Mouse (Mus musculus) liver, adult 2 months (tissue): ENCODE data around the gene Clptm1. TPM values are rescaled to one million over a fixed set of nuclear protein-coding genes. Genes with fewer than 3 reads are reported as not detected.
A peak's percentile ranks its signal among the peaks of the same experiment; 100 is the strongest.

Experiments used
- DNase-seq: peaks from one replicate; pipeline ENCODE4 v3.0.0-alpha.2; 2011; ENCODE audit warnings: low read depth, low spot score; ENCODE audit errors: extremely low read depth
- H3K27ac ChIP-seq: fragments of 200-500 bp; replicated peaks from 2 replicates; pipeline ENCODE4 v1.5.1; 2012; ENCODE audit warnings: low read depth, mild to moderate bottlenecking, control low read depth, inconsistent platforms, low read length; ENCODE audit not compliant: insufficient read depth
- H3K27me3 ChIP-seq: fragments of 200-500 bp; 2 replicates; pipeline ENCODE4 v1.6.1; 2012; ENCODE audit warnings: mild to moderate bottlenecking, moderate library complexity, low read length, inconsistent platforms; ENCODE audit not compliant: control insufficient read depth, insufficient read depth
- H3K36me3 ChIP-seq: fragments of 200-500 bp; 2 replicates; pipeline ENCODE4 v1.6.1; 2012; ENCODE audit warnings: low read length, inconsistent platforms; ENCODE audit not compliant: control insufficient read depth, insufficient read depth
- H3K4me1 ChIP-seq: fragments of 200-500 bp; 2 replicates; pipeline ENCODE4 v1.6.1; 2011; ENCODE audit warnings: low read length; ENCODE audit not compliant: control insufficient read depth, insufficient read depth
- H3K4me3 ChIP-seq: fragments of 200-500 bp; 2 replicates; pipeline ENCODE4 v1.5.1; 2011; ENCODE audit warnings: low read depth, mild to moderate bottlenecking, control low read depth, low read length, moderate library complexity; ENCODE audit not compliant: insufficient read depth
- H3K79me2 ChIP-seq: fragments of 200-500 bp; 2 replicates; pipeline ENCODE4 v1.6.1; 2012; ENCODE audit warnings: inconsistent platforms, mild to moderate bottlenecking, low read length, moderate library complexity; ENCODE audit not compliant: control insufficient read depth, insufficient read depth
- H3K9ac ChIP-seq: fragments of 200-500 bp; 2 replicates; pipeline ENCODE4 v1.6.1; 2012; ENCODE audit warnings: low read depth, mild to moderate bottlenecking, control low read depth, inconsistent platforms, low read length
- CTCF ChIP-seq: fragments of 200-500 bp; IDR thresholded peaks from 2 replicates; pipeline ENCODE4 v1.5.1; 2011; ENCODE audit warnings: low read depth, low read length, control low read depth
- POLR2A ChIP-seq: fragments of 200-500 bp; IDR thresholded peaks from 2 replicates; pipeline ENCODE4 v1.6.1; 2011; ENCODE audit warnings: low read length, control low read depth; ENCODE audit not compliant: insufficient read depth; ENCODE audit errors: extremely low read depth
- WGBS: fragments of 180-500 bp; shearing (Covaris S2); methylation state at CpG from one replicate; pipeline ENCODE4 v1.1.7; 2018; 5-methylcytosine and 5-hydroxymethylcytosine counted together
- polyA plus RNA-seq: library from polyadenylated mRNA; depleted of rRNA; stranded (reverse); fragments of >200 nt; gene quantifications from 2 replicates; pipeline ENCODE4 v1.2.3, GENCODE M21; 2012; rRNA removed
- total RNA-seq: library from RNA; depleted of rRNA; stranded (reverse); fragments of >200 nt; gene quantifications from 2 replicates; pipeline ENCODE4 v1.2.3, GENCODE M21; 2014; rRNA removed

Clptm1 gene
- total and polyA plus RNA-seq, 2 experiments = 49.8 to 79.9 TPM

- H3K27ac ChIP-seq = no peak overlapping the region
- no peaks in the 10 kb centered on the region for H3K27me3 ChIP-seq
- TF ChIP-seq POLR2A (no peak), CTCF (no peak)
- no peak for DNase-seq
- WGBS = 91% methylated on average over 10 of the region's 10 CpGs
- H3K79me2 ChIP-seq = no peaks in the 10 kb centered on the region
- H3K36me3 ChIP-seq = no peaks in the 10 kb centered on the region
- no peak overlapping the region for H3K9ac ChIP-seq
- no peak overlapping the region for H3K4me3 ChIP-seq
- no peaks in the 10 kb centered on the region for H3K4me1 ChIP-seq
These were observed 71.6 kb downstream of the Clptm1 start for GRCm38 (mm10) chr7:19593061-19593730.

- no peak overlapping the region for H3K4me3 ChIP-seq
- no peaks in the 10 kb centered on the region for H3K79me2 ChIP-seq
- peaks cover 13% of the 10 kb centered on the region; the same call in 1 of the 2 replicates for H3K36me3 ChIP-seq
- peak; percentile 60 for DNase-seq
- no peak overlapping the region for H3K9ac ChIP-seq
- H3K27ac ChIP-seq = no peak overlapping the region
- no peaks in the 10 kb centered on the region for H3K4me1 ChIP-seq
- WGBS = 60% methylated on average over 3 of the region's 3 CpGs
- no peaks in the 10 kb centered on the region for H3K27me3 ChIP-seq
- peak; percentile 72 for TF ChIP-seq CTCF
- no peak for TF ChIP-seq POLR2A
These were observed 74.9 kb downstream of the Clptm1 start for GRCm38 (mm10) chr7:19589917-19590316.

- Histone ChIP-seq H3K79me2 (no peaks in the 10 kb centered on the region), H3K27me3 (no peaks in the 10 kb centered on the region), H3K9ac (no peak overlapping the region), H3K4me3 (no peak overlapping the region), H3K36me3 (peaks cover 16% of the 10 kb centered on the region; the same call in 1 of the 2 replicates), H3K4me1 (no peaks in the 10 kb centered on the region), H3K27ac (no peak overlapping the region)
- WGBS = 55% methylated on average over 3 of the region's 3 CpGs
- DNase-seq = peak; percentile 27
- TF ChIP-seq POLR2A = no peak
- peak; percentile 54; the same call in 1 of the 2 replicates for TF ChIP-seq CTCF
These were observed 75.6 kb downstream of the Clptm1 start for GRCm38 (mm10) chr7:19589207-19589606.

GRCm38 (mm10) chr7:19586269-19586668 lies 78.6 kb downstream of the Clptm1 start:
- WGBS = 95% methylated on average over 46 of the region's 46 CpGs
- no peak overlapping the region for H3K9ac ChIP-seq
- no peaks in the 10 kb centered on the region for H3K27me3 ChIP-seq
- H3K36me3 ChIP-seq = peaks cover 23% of the 10 kb centered on the region; the same call in 1 of the 2 replicates
- DNase-seq = no peak
- TF ChIP-seq POLR2A (no peak), CTCF (no peak)
- no peak overlapping the region for H3K27ac ChIP-seq
- H3K4me3 ChIP-seq = no peak overlapping the region
- no peaks in the 10 kb centered on the region for H3K4me1 ChIP-seq
- H3K79me2 ChIP-seq = no peaks in the 10 kb centered on the region

Other genes with a start within 250 kb of the Clptm1 start
- gene Mark4, start 206.2 kb downstream of the Clptm1 start, total RNA-seq = 1.8 and 2.8 TPM in 2 replicates
- 4.9 and 6.4 TPM in 2 replicates for gene Mark4, start 206.2 kb downstream of the Clptm1 start, polyA plus RNA-seq
- gene Exoc3l2, start 201.7 kb downstream of the Clptm1 start, total RNA-seq = 2.1 and 2.2 TPM in 2 replicates
- gene Exoc3l2, start 201.7 kb downstream of the Clptm1 start, polyA plus RNA-seq = 5.1 and 5.8 TPM in 2 replicates
- 2.8 and 3.9 TPM in 2 replicates for gene Bloc1s3, start 156.7 kb downstream of the Clptm1 start, total RNA-seq
- 6.2 and 7.3 TPM in 2 replicates for gene Bloc1s3, start 156.7 kb downstream of the Clptm1 start, polyA plus RNA-seq
- gene Trappc6a, start 156.6 kb downstream of the Clptm1 start, total RNA-seq = 19.9 and 25.5 TPM in 2 replicates
- 58.0 and 58.2 TPM in 2 replicates for gene Trappc6a, start 156.6 kb downstream of the Clptm1 start, polyA plus RNA-seq
- not detected in 2 replicates for gene Nkpd1, start 147.2 kb downstream of the Clptm1 start, total RNA-seq
- gene Nkpd1, start 147.2 kb downstream of the Clptm1 start, polyA plus RNA-seq = not detected in 2 replicates
- gene Ppp1r37, start 102.0 kb downstream of the Clptm1 start, total RNA-seq = 25.0 and 25.6 TPM in 2 replicates
- 82.3 and 84.2 TPM in 2 replicates for gene Ppp1r37, start 102.0 kb downstream of the Clptm1 start, polyA plus RNA-seq
- gene Zfp296, start 87.7 kb downstream of the Clptm1 start, total RNA-seq = 0.40 and 0.83 TPM in 2 replicates
- 0.93 and 1.3 TPM in 2 replicates for gene Zfp296, start 87.7 kb downstream of the Clptm1 start, polyA plus RNA-seq
- gene Gemin7, start 87.4 kb downstream of the Clptm1 start, total RNA-seq = 31.2 and 40.1 TPM in 2 replicates
- gene Gemin7, start 87.4 kb downstream of the Clptm1 start, polyA plus RNA-seq = 60.2 and 61.6 TPM in 2 replicates
- 4.9 and 5.3 TPM in 2 replicates for gene Clasrp, start 60.5 kb downstream of the Clptm1 start, total RNA-seq
- 18.0 and 24.8 TPM in 2 replicates for gene Clasrp, start 60.5 kb downstream of the Clptm1 start, polyA plus RNA-seq
- 1.3 and 2.3 TPM in 2 replicates for gene Relb, start 35.6 kb downstream of the Clptm1 start, total RNA-seq
- 1.5 and 3.3 TPM in 2 replicates for gene Relb, start 35.6 kb downstream of the Clptm1 start, polyA plus RNA-seq
- 283 and 389 TPM in 2 replicates for gene Apoc2, start 12.9 kb upstream of the Clptm1 start, total RNA-seq
- 221 and 425 TPM in 2 replicates for gene Apoc2, start 12.9 kb upstream of the Clptm1 start, polyA plus RNA-seq
- 38.2 and 45.8 TPM in 2 replicates for gene Gm44805, start 16.4 kb upstream of the Clptm1 start, total RNA-seq
- 86.3 and 159 TPM in 2 replicates for gene Gm44805, start 16.4 kb upstream of the Clptm1 start, polyA plus RNA-seq
- gene Apoc4, start 16.4 kb upstream of the Clptm1 start, total RNA-seq = 2,758 and 2,845 TPM in 2 replicates
- 3,664 and 4,159 TPM in 2 replicates for gene Apoc4, start 16.4 kb upstream of the Clptm1 start, polyA plus RNA-seq
- 7,017 and 7,765 TPM in 2 replicates for gene Apoc1, start 27.6 kb upstream of the Clptm1 start, total RNA-seq
- 5,801 and 8,240 TPM in 2 replicates for gene Apoc1, start 27.6 kb upstream of the Clptm1 start, polyA plus RNA-seq
- 23,407 and 25,019 TPM in 2 replicates for gene Apoe, start 34.2 kb upstream of the Clptm1 start, total RNA-seq
- gene Apoe, start 34.2 kb upstream of the Clptm1 start, polyA plus RNA-seq = 39,394 and 43,401 TPM in 2 replicates
- 22.3 and 26.9 TPM in 2 replicates for gene Tomm40, start 50.4 kb upstream of the Clptm1 start, total RNA-seq
- gene Tomm40, start 50.4 kb upstream of the Clptm1 start, polyA plus RNA-seq = 48.7 and 56.2 TPM in 2 replicates
- gene Nectin2, start 85.5 kb upstream of the Clptm1 start, total RNA-seq = 17.8 and 18.9 TPM in 2 replicates
- 57.4 and 68.7 TPM in 2 replicates for gene Nectin2, start 85.5 kb upstream of the Clptm1 start, polyA plus RNA-seq
- 2.3 and 2.5 TPM in 2 replicates for gene Bcam, start 106.0 kb upstream of the Clptm1 start, total RNA-seq
- gene Bcam, start 106.0 kb upstream of the Clptm1 start, polyA plus RNA-seq = 4.8 and 5.4 TPM in 2 replicates
- gene Cblc, start 131.8 kb upstream of the Clptm1 start, total RNA-seq = 17.4 and 17.8 TPM in 2 replicates
- 23.0 and 23.5 TPM in 2 replicates for gene Cblc, start 131.8 kb upstream of the Clptm1 start, polyA plus RNA-seq
- 3.0 and 7.4 TPM in 2 replicates for gene Bcl3, start 157.7 kb upstream of the Clptm1 start, total RNA-seq
- 72.8 and 76.8 TPM in 2 replicates for gene Bcl3, start 157.7 kb upstream of the Clptm1 start, polyA plus RNA-seq
- not detected in 2 replicates for gene Gm19345, start 187.0 kb upstream of the Clptm1 start, total RNA-seq
- 0.11 TPM in 1 of 2 replicates, not detected in the other for gene Gm19345, start 187.0 kb upstream of the Clptm1 start, polyA plus RNA-seq
- gene Ceacam16, start 196.3 kb upstream of the Clptm1 start, total RNA-seq = 0.09 and 0.34 TPM in 2 replicates
- 0.09 and 0.11 TPM in 2 replicates for gene Ceacam16, start 196.3 kb upstream of the Clptm1 start, polyA plus RNA-seq
- not detected in 2 replicates for gene Ceacam19, start 222.9 kb upstream of the Clptm1 start, total RNA-seq
- not detected in 2 replicates for gene Ceacam19, start 222.9 kb upstream of the Clptm1 start, polyA plus RNA-seq